Mouse (Mus musculus) layer of hippocampus, adult 2 months (tissue): ENCODE results near the gene Sco2. TPM values are rescaled to one million over a fixed set of nuclear protein-coding genes. Genes with fewer than 3 reads are reported as not detected.

Experiments
- DNase-seq, 2 experiments: peaks; one replicate each; pipeline ENCODE4 v3.0.0; 2022; ENCODE audit warnings: low spot score in 2 of 2
- H3K27ac ChIP-seq: fragments of 200-600 bp; 2 replicates; pipeline ENCODE4 v1.8.1; 2022
- H3K4me3 ChIP-seq: fragments of 200-600 bp; 2 replicates; pipeline ENCODE4 v1.8.1; 2022; ENCODE audit warnings: mild to moderate bottlenecking
- CTCF ChIP-seq: fragments of 200-600 bp; conservative IDR thresholded peaks from 2 replicates; pipeline ENCODE4 v1.8.1; 2022; ENCODE audit warnings: antibody characterized with exemption, mild to moderate bottlenecking, moderate library complexity
- total RNA-seq, 2 experiments: library from RNA; stranded (reverse); gene quantifications; 2 replicates each; pipeline ENCODE4 v1.2.3; 2021

The Sco2 gene
- total RNA-seq, 2 experiments from 2014 or later: 28.7 to 33.3 TPM

GRCm38 (mm10) chr15:89334774-89335537 is 38.7 kb downstream of the Sco2 start:
- no peak for TF ChIP-seq CTCF
- Histone ChIP-seq H3K27ac (no peak overlapping the region), H3K4me3 (no peak overlapping the region)
- no peak for DNase-seq

DNA sequence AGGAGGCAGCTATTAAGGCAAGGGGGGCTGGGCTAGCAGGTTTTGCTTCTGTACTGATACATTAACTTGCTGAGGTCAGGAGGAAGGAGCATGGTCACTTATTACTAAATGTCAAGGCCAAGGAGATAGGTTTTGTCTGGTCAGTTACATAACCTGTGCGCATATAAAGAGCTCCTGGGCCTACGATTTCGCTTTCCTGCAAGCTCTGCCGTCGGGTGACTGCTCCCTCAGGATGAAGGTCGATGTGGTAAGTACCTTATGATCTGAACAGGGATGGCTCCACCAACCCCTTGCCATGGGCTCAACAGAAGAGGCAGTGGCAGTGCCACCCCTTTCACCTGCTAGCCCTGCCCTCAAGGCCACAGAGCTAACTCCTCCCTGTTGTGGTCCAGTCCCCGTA is 39.4 kb downstream of the Sco2 start, which contains the start of gene Miox:
Miox (plus strand) TSS at position 128 of the 400 bp plus-strand sequence.
- TF ChIP-seq CTCF: no peak

DNA sequence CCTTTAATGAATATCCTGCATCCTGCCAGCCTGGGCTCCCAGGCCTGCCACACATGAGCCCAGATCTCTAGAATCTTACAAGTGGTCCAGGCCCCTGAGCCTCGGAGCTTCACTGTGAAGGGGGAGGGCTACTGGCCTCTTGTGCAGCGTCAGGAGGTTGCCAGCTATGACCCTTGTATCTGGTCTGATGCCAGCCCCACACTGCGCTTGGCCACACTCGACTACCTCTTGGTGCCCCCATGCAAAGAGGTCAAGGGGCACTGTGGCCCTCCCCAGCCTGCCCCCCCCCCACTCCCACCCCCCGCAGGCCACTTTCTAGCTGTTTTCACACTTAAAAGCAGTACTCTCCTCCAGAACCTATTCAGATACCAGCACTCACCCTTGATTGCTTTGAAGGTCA is 47.2 kb downstream of the Sco2 start:
- TF ChIP-seq CTCF: no peak
- DNase-seq: no peak
- H3K4me3 ChIP-seq: no peak overlapping the region
- H3K27ac ChIP-seq: no peak overlapping the region

More for the DNA sequence above, 39.4 kb downstream of the Sco2 start, which contains the start of gene Miox:
- Histone ChIP-seq H3K4me3 (no peak within 1 kb of the TSS), H3K27ac (no peak within 1 kb of the TSS)
- no peak for DNase-seq

- no peak for TF ChIP-seq CTCF
These were observed 50.0 kb downstream of the Sco2 start for GRCm38 (mm10) chr15:89323656-89324055.

GRCm38 (mm10) chr15:89322670-89323522 is 50.8 kb downstream of the Sco2 start, which contains the start of gene Adm2:
Adm2 (plus strand) TSS chr15:89322720.
- DNase-seq: no peak
- H3K4me3 ChIP-seq: no peak within 1 kb of the TSS
- no peak for TF ChIP-seq CTCF
- H3K27ac ChIP-seq: no peak within 1 kb of the TSS

More at GRCm38 (mm10) chr15:89323656-89324055, 50.0 kb downstream of the Sco2 start:
- Histone ChIP-seq H3K27ac (no peak overlapping the region), H3K4me3 (no peak overlapping the region)
- no peak for DNase-seq

Other genes with a start within 250 kb of the Sco2 start
- 10 to 100 TPM; 16.3 to 17.9 TPM for gene Hdac10, start 245.1 kb downstream of the Sco2 start, total RNA-seq
- gene Mapk12, start 233.1 kb downstream of the Sco2 start, total RNA-seq: 1 to 10 TPM; 4.4 to 5.6 TPM
- gene Mapk11, start 224.2 kb downstream of the Sco2 start, total RNA-seq: 10 to 100 TPM; 21.6 to 25.8 TPM
- gene Plxnb2, start 193.1 kb downstream of the Sco2 start, total RNA-seq: 10 to 100 TPM; 49.7 to 59.1 TPM
- 10 to 100 TPM; 39.6 to 41.5 TPM for gene Dennd6b, start 177.3 kb downstream of the Sco2 start, total RNA-seq
- gene Ppp6r2, start 162.3 kb downstream of the Sco2 start, total RNA-seq: 100 to 1,000 TPM; 170 to 172 TPM
- gene Sbf1, start 58.5 kb downstream of the Sco2 start, total RNA-seq: 100 to 1,000 TPM; 356 to 361 TPM
- gene Adm2, start 51.1 kb downstream of the Sco2 start, total RNA-seq: not detected
- gene Miox, start 39.4 kb downstream of the Sco2 start, total RNA-seq: not detected
- 10 to 100 TPM; 14.8 to 20.0 TPM for gene Lmf2, start 18.2 kb downstream of the Sco2 start, total RNA-seq
- 100 to 1,000 TPM in 1 of 2 experiments, 10 to 100 TPM in 1; 97.6 to 101 TPM for gene Ncaph2, start 18.1 kb downstream of the Sco2 start, total RNA-seq
- gene Tymp, start 3.2 kb upstream of the Sco2 start, total RNA-seq: 1 to 10 TPM; 1.3 TPM
- 1 to 10 TPM; 1.9 to 2.9 TPM for gene Odf3b, start 5.4 kb upstream of the Sco2 start, total RNA-seq
- under 1 TPM; 0.59 to 0.71 TPM for gene Klhdc7b, start 11.1 kb upstream of the Sco2 start, total RNA-seq
- not detected for gene Syce3, start 36.7 kb upstream of the Sco2 start, total RNA-seq
- gene Cpt1b, start 52.0 kb upstream of the Sco2 start, total RNA-seq: 1 to 10 TPM; 1.3 to 3.1 TPM
- 1 to 10 TPM; 1.8 to 3.4 TPM for gene C730034F03Rik, start 55.7 kb upstream of the Sco2 start, total RNA-seq
- under 1 TPM in 1 of 2 experiments, not detected in 1; 0.66 TPM for gene Gm44502, start 55.9 kb upstream of the Sco2 start, total RNA-seq
- 10 to 100 TPM; 38.9 to 48.2 TPM for gene Chkb, start 56.1 kb upstream of the Sco2 start, total RNA-seq
- 100 to 1,000 TPM; 254 to 279 TPM for gene Mapk8ip2, start 80.1 kb upstream of the Sco2 start, total RNA-seq
- gene Arsa, start 103.6 kb upstream of the Sco2 start, total RNA-seq: 10 to 100 TPM; 29.2 to 31.4 TPM
- 100 to 1,000 TPM; 243 to 251 TPM for gene Shank3, start 125.8 kb upstream of the Sco2 start, total RNA-seq
- 1 to 10 TPM in 1 of 2 experiments, under 1 TPM in 1; 0.92 to 1.3 TPM for gene Acr, start 194.5 kb upstream of the Sco2 start, total RNA-seq
- 10 to 100 TPM; 29.6 to 29.9 TPM for gene Rabl2, start 218.1 kb upstream of the Sco2 start, total RNA-seq